Mouse (Mus musculus): ENCODE data around the gene Grid1.

DNA sequence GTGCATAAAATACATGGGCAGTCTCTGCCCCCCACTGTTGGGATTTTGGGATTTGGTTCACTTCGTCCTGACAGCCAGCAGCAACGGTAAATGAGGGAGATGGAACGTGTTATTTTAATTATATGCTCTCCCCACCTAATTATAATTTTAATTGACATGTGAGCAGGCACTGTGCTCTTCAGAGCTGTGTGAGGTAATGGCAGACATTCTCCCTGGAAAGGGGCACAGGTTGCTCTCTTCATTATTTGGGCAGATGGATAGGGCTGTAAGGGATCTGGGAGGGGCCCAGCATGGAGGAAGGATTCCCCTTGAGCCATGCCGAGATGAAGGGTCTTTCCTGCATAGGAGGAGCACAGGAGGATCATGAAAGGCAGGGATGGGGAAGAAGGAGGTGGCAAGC is 26.9 kb downstream of the Grid1 start:
- TF ChIP-seq POLR2AphosphoS5 (IDR thresholded peaks at IDR 0.05; ENCODE audit: insufficient replicate concordance, low read depth, low read length) (no peak), CTCF (IDR thresholded peaks at IDR 0.05; ENCODE audit: low read depth, low read length) (no peak)
